Mouse (Mus musculus) B cell, adult 67 days (primary cell): ENCODE data around the gene H2afb1. TPM values are rescaled to one million over a fixed set of nuclear protein-coding genes. Genes with fewer than 3 reads are reported as not detected.

Source experiments
- total RNA-seq, 2 experiments: library from RNA; stranded (reverse); gene quantifications; 4 replicates each; pipeline ENCODE4 v1.2.4; 2023

H2afb1 gene
- not detected for total RNA-seq

GRCm38 (mm10) chrX:117014457-117014856 is at the start of gene H2afb1:
Gene H2afb1 (plus strand): TSS chrX:117014757.

